Mouse (Mus musculus): ENCODE measurements at regions not wholly inside any gene's neighbourhood (a gene's known extent, or its start where the extent isn't known, plus 50 kb on each side); places are given as distances from the start of the nearest gene placed in this dataset.

GRCm38 (mm10) chr3:9886765-9887626 is 200.9 kb upstream of the Gm9833 start:
- TF ChIP-seq CTCF (IDR thresholded peaks at IDR 0.05; ENCODE audit: low read depth) (no peak), EP300 (IDR thresholded peaks at IDR 0.05; ENCODE audit: low read depth) (no peak; the same call in 1 of the 2 replicates)

Data from liver, embryonic 14.5 days (tissue).